Mouse (Mus musculus) cerebellum, adult 8-10 months (tissue): ENCODE data around the gene Tango6.
A peak's percentile ranks its signal among the peaks of the same experiment; 100 is the strongest.
"Not testable (repeated sequence)": the region's sequence is repeated elsewhere in the genome, so short reads cannot be mapped to it uniquely, and the experiment has no call there.

Experiments
- DNase-seq: peaks from one replicate; pipeline ENCODE4 v3.0.0; 2022

The Tango6 gene

DNA sequence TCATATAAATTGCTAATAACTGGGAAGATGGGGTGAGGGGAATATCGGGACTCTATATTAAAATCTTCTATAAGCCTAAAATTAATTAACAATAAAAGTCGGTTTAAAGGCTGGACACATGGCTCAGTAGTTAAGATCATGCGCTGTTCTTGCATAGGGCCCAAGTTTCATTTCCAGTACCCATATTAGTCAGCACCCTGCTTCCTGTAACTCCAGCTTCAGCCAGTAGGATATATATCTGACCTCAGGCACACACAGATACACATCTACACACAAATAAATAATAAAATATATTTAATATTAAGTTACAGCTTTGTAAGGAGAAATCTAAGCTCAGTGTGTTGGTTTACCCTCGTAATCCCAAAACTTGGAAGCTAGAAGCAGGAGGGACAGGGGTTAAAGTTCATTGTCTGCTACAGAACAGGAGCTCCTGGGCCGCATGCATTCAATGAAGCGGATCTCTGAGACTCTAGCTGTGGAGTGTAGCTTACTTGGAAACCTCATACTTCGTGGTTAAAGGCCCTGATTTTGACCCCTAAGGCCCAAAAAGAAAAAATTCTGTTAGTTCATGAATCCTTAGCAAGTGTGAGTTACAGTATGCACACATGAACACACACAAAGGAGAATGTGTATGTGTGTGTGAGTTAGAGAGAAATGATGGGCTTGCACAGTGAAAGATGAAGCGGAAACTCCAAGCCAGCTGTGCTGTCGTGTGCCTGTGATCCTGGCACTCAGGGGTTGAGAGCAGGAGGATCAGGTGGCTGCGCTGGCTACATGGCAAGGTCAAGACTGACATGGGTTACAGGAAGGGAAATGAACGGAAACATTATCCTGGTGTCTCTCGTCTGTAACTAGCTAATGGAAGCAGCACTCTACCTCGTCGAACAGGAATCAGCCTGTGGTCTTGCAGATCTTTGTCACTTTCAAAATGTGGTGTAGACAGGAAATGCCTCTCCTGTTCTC is 138.0 kb downstream of the Tango6 start:
- DNase-seq: no peak

GRCm38 (mm10) chr8:106828921-106829320 is 146.1 kb downstream of the Tango6 start:
- DNase-seq: no peak

DNA sequence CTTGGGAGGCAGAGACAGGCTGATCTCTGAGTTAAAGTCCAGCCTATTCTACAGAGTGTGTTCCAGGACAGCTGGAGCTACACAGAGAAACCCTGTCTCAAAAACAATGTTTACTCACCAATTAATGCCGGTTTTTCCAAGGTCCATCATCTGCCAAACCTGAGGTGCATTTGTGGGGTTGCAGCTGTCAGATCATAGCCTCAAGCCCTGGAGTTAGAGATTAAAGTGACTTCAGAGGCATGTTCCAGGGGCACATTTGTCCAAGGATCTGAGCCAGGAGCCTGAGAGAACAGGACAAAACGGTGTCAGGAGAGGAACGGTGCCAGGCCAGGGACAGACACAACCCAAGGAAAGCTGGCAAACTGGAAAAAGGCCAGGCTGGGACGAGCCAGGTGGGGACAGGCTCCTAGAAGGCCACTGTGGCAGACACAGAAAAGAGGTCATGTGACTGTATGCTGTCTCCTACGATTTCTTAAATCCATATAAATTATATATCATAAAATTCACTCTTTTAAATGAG is 146.7 kb downstream of the Tango6 start:
- peak; percentile 63 for DNase-seq

DNA sequence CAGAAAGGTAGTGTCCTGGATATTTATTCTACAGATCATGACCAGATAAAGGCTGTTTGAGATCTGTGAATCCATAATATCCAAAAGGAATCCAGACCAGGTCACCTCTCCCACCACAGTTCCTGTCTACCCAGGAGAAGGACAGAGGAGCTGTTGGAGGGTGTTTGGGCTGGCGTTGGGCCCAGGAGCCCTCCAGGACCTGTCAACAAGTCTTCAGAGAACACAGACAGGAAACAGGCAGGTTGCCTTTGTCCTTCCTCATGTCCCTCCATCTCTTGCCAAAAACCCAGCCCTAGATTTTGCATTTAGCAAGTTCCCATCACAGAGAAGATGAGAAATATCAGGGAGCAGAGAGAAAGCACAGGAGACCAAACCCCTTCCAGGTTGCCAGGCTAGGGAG is 152.0 kb downstream of the Tango6 start:
- DNase-seq: no peak

GRCm38 (mm10) chr8:106836525-106836924 is 153.7 kb downstream of the Tango6 start:
- no peak for DNase-seq

- DNase-seq: no peak
Observed at GRCm38 (mm10) chr8:106838803-106839202, 155.9 kb downstream of the Tango6 start.

DNA sequence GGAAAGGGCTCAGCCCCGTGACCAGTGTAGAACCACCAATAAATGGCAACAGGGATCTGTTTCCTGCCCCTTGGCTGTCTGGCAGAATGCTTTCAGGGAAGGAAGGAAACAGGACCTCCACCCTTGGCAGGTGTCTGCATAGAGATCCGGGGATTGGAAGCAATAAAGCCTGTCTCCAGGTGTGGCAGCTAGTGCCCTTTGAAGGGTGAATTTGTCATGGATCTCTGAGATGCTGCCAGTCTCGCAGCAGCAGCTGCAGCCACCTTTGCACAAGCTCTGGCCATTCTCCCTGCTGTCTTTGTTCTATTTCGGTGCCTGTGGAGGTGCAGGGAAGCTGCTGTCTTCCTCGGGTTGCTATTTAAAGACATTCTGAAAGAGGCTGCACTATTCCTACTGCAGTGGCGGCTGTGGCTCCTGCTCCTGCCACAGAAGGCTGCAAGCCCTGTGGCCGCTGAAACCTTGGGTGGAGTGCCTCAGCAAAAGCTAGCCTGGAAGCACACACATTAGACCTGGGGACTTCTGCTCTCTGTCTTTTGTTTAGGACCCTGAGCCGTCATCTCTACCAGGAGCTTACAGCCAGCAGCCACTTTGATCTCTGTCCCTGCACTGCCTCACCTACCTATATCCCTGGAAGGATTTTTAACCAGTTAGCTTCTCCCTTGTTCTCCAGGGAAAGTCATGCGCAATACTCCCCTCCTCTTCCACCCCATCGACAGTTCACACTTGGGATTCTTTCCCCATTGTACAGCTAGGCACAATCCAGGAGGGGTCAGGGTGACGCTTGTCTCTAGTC is 156.5 kb downstream of the Tango6 start:
- DNase-seq: no peak

- DNase-seq: no peak
Observed at GRCm38 (mm10) chr8:106850034-106850433, 167.2 kb downstream of the Tango6 start.

- DNase-seq: no peak
Observed at GRCm38 (mm10) chr8:106854534-106855241, 171.8 kb downstream of the Tango6 start.

GRCm38 (mm10) chr8:106855242-106855562 is 172.3 kb downstream of the Tango6 start:
- no peak for DNase-seq

DNA sequence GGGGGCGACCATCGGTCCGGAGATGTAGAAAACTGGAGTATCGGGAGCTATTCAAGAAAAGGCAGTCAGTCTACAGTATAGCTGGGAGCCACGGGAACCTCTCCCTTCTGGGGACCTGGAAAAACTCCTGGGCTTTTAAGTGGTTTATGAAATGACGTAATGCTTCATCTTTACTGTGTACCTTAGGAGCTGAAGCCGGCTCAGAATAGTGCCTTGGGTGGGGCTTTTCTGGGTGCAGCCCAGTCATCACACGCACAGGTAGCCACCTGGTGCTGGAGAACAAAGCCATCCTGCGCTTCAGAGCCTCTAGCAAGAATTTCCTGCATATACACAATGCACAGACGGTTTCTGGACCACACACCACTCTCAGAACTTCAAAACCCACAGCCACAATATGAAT is 180.0 kb downstream of the Tango6 start:
- DNase-seq: no peak

DNA sequence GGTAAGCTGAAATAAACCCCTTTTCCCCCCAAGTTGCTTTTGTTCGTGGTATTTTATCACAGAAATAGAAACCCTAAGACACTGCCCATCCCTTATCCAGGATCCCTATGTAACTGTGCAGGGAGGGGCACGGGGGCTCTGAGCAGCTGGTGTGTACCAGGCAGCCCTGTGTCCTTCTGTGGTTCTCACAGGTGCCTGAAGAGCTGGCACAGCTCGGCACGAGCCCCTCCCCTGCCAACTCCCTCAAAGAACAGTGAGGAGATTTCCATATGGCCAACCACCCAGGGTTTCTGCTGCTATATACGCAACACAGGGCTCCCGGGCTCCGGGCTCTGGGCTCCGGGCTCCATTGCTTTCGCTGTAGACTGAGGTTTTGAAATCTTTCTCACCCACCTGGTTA is 182.5 kb downstream of the Tango6 start:
- no peak for DNase-seq

- no peak for DNase-seq
Observed at GRCm38 (mm10) chr8:106870051-106870450, 187.2 kb downstream of the Tango6 start, which contains the start of gene Has3. Has3 (plus strand) TSS chr8:106870242.

GRCm38 (mm10) chr8:106870537-106871327 is 187.9 kb downstream of the Tango6 start:
- peak; percentile 39 for DNase-seq

- peak; percentile 24 for DNase-seq
Observed at GRCm38 (mm10) chr8:106871328-106871926, 188.6 kb downstream of the Tango6 start.

DNA sequence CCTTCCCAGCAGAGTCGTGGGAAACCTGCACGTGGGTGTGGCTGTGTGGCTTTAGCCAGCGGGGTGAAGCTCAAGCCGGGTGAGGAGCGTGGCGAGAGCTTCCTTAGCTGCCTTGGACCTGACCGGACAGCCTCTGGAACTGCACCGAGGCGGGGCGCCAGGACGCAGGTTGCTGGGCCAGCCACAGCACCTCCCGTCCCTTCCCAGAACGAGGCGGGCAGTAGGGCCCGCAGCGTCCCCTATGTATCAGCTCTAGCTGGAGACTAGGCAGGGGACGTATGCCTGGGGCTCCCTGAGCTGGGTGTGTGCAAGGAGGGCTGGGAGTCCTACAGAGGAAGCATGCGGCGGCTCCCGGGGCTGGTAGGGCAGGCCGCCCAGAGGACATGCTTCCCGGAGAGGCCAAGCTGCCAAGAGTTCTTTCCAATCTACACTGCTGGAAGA is 189.1 kb downstream of the Tango6 start:
- peak; percentile 33 for DNase-seq

GRCm38 (mm10) chr8:106872454-106873034 is 189.7 kb downstream of the Tango6 start:
- no peak for DNase-seq

GRCm38 (mm10) chr8:106880121-106880707 is 197.3 kb downstream of the Tango6 start:
- no peak for DNase-seq

GRCm38 (mm10) chr8:106884094-106884493 is 201.2 kb downstream of the Tango6 start:
- not testable (repeated sequence) for DNase-seq

- not testable (repeated sequence) for DNase-seq
Observed at GRCm38 (mm10) chr8:106884826-106885400, 202.0 kb downstream of the Tango6 start.
